Mouse (Mus musculus) fibroblast of lung, adult 2 months (primary cell): ENCODE results near the gene Ggps1.
"Not testable (repeated sequence)": the region's sequence is repeated elsewhere in the genome, so short reads cannot be mapped to it uniquely, and the experiment has no call there.

Experiments used
- DNase-seq: peaks from one replicate; pipeline ENCODE4 v3.0.0-alpha.2; 2011; ENCODE audit warnings: low read depth

Ggps1 gene

GRCm38 (mm10) chr13:14035875-14036630 lies 27.2 kb downstream of the Ggps1 start:
- no peak for DNase-seq

GRCm38 (mm10) chr13:14035352-14035751 lies 27.9 kb downstream of the Ggps1 start:
- not testable (repeated sequence) for DNase-seq

GRCm38 (mm10) chr13:14034073-14034348 lies 29.3 kb downstream of the Ggps1 start:
- DNase-seq, result no peak

- no peak for DNase-seq
Measured at GRCm38 (mm10) chr13:14033309-14034072, 29.8 kb downstream of the Ggps1 start.

GRCm38 (mm10) chr13:14026154-14026820 lies 37.0 kb downstream of the Ggps1 start:
- no peak for DNase-seq

- DNase-seq, result no peak
Measured at GRCm38 (mm10) chr13:14025554-14025953, 37.7 kb downstream of the Ggps1 start.

GRCm38 (mm10) chr13:14021417-14021816 lies 41.9 kb downstream of the Ggps1 start:
- DNase-seq, result not testable (repeated sequence)

GRCm38 (mm10) chr13:14018852-14019251 lies 44.4 kb downstream of the Ggps1 start:
- no peak for DNase-seq

- no peak for DNase-seq
Measured at GRCm38 (mm10) chr13:14018283-14018682, 45.0 kb downstream of the Ggps1 start.

GRCm38 (mm10) chr13:14015609-14016008 lies 47.7 kb downstream of the Ggps1 start:
- no peak for DNase-seq

- DNase-seq, result no peak
Measured at GRCm38 (mm10) chr13:14014540-14014939, 48.7 kb downstream of the Ggps1 start.

GRCm38 (mm10) chr13:14014001-14014400 lies 49.3 kb downstream of the Ggps1 start:
- no peak for DNase-seq

GRCm38 (mm10) chr13:14011454-14011995 lies 51.8 kb downstream of the Ggps1 start:
- no peak for DNase-seq

GRCm38 (mm10) chr13:14006056-14006455 lies 57.2 kb downstream of the Ggps1 start:
- DNase-seq, result no peak

GRCm38 (mm10) chr13:14004999-14005398 lies 58.3 kb downstream of the Ggps1 start:
- no peak for DNase-seq

GRCm38 (mm10) chr13:14004086-14004485 lies 59.2 kb downstream of the Ggps1 start:
- DNase-seq, result peak; percentile 5

- DNase-seq, result no peak
Measured at GRCm38 (mm10) chr13:14002706-14003105, 60.6 kb downstream of the Ggps1 start.
